Mouse (Mus musculus) midbrain, embryonic 15.5 days (tissue): Measurements from ENCODE around the gene Enox1. TPM values are rescaled to one million over a fixed set of nuclear protein-coding genes. Genes with fewer than 3 reads are reported as not detected.

Experiments
- ATAC-seq: fragments of 200-750 bp; cut with Nextera tagmentation; replicated peaks from 2 replicates; pipeline ENCODE4 v1.8.0; 2017; ENCODE audit warnings: moderate TSS enrichment
- H3K27ac ChIP-seq: fragments of 300-500 bp; sonication (generic); 2 replicates; pipeline ENCODE4 v1.5.1; 2015; ENCODE audit warnings: mild to moderate bottlenecking, inconsistent platforms
- H3K27me3 ChIP-seq: fragments of 300-500 bp; sonication (generic); replicated peaks from 2 replicates; pipeline ENCODE4 v1.6.1; 2015; ENCODE audit warnings: inconsistent platforms
- H3K36me3 ChIP-seq: fragments of 300-500 bp; sonication (generic); replicated peaks from 2 replicates; pipeline ENCODE4 v1.6.1; 2015; ENCODE audit warnings: inconsistent platforms
- H3K4me1 ChIP-seq: fragments of 300-500 bp; sonication (generic); 2 replicates; pipeline ENCODE4 v1.6.1; 2015; ENCODE audit warnings: inconsistent platforms
- H3K4me2 ChIP-seq: fragments of 300-500 bp; sonication (generic); 2 replicates; pipeline ENCODE4 v1.6.1; 2015; ENCODE audit warnings: inconsistent platforms, mild to moderate bottlenecking, moderate library complexity
- H3K4me3 ChIP-seq: fragments of 300-500 bp; sonication (generic); 2 replicates; pipeline ENCODE4 v1.5.1; 2015; ENCODE audit warnings: mild to moderate bottlenecking, inconsistent platforms
- H3K9ac ChIP-seq: fragments of 300-500 bp; sonication (generic); 2 replicates; pipeline ENCODE4 v1.6.1; 2015; ENCODE audit warnings: mild to moderate bottlenecking, inconsistent platforms
- H3K9me3 ChIP-seq: fragments of 300-500 bp; sonication (generic); 2 replicates; pipeline ENCODE4 v1.6.1; 2016; ENCODE audit warnings: inconsistent platforms
- WGBS: fragments of 180-500 bp; shearing (Covaris S2); methylation state at CpG from one replicate; pipeline ENCODE4 v1.1.7; 2015; ENCODE audit warnings: mixed read lengths; 5-methylcytosine and 5-hydroxymethylcytosine counted together
- polyA plus RNA-seq: library from polyadenylated mRNA; unstranded; fragments of >200 nt; fragmentation: Nextera tagmentation; extraction: Ambion mirVana; gene quantifications from 2 replicates; pipeline ENCODE4 v1.2.1, GENCODE M21; 2015

Enox1 gene
- polyA plus RNA-seq, 1 experiment from 2014 or later, result 47.6 TPM

DNA sequence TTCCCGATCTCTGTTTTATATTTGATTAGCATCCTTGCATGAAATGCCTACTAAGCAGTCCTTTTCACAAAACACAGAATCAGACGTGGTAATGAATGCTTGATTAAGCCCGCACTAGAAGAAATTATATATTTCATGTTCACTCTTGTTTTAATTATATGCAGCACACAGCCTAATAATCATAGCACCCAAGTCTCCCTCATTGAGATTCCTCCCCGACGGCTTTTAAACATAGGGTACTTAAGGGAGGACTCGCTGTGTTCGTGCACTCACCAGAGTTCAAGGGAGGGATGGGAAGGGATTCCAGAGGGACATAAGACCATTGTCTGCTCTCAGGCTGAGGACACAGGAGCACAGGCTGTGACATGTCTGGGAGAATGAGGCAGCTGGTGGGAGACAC, 512.9 kb downstream of the Enox1 start:
- H3K4me1 ChIP-seq, result peaks cover 20% of the 10 kb centered on the region

GRCm38 (mm10) chr14:77670945-77671344, 514.4 kb downstream of the Enox1 start:
- Histone ChIP-seq H3K9me3 (no peaks in the 10 kb centered on the region), H3K27ac (no peak overlapping the region), H3K9ac (no peak overlapping the region), H3K27me3 (no peaks in the 10 kb centered on the region), H3K4me3 (no peak overlapping the region), H3K4me2 (no peak overlapping the region), H3K4me1 (peaks cover 20% of the 10 kb centered on the region), H3K36me3 (no peaks in the 10 kb centered on the region)
- no peak for ATAC-seq
- 84% methylated on average over 5 of the region's 5 CpGs for WGBS

More for the DNA sequence above, 512.9 kb downstream of the Enox1 start:
- no peaks in the 10 kb centered on the region for H3K9me3 ChIP-seq
- no peaks in the 10 kb centered on the region for H3K27me3 ChIP-seq
- no peaks in the 10 kb centered on the region for H3K36me3 ChIP-seq
- 63% methylated on average over 7 of the region's 7 CpGs for WGBS
- no peak for ATAC-seq
- no peak overlapping the region for H3K9ac ChIP-seq
- H3K4me2 ChIP-seq, result no peak overlapping the region
- H3K27ac ChIP-seq, result no peak overlapping the region
- H3K4me3 ChIP-seq, result no peak overlapping the region

DNA sequence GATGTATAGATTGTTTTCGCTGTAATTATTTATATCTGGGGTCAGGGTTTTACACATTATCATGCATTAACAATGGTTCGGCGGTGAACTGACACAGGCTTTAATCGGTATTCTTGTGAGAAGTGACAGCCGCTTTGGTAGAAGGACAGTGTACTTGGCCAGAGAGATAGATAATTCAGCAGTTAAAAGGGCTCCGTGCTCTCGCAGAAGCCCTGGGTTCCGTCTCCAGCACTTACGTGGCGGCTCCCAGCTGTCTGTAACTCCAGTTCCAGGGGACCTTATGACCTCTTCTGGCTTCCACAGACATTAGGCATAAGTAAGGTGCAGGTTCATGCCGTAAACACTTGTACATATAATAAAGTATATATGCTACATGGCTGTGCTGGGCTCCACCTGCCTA, 515.4 kb downstream of the Enox1 start:
- no peaks in the 10 kb centered on the region for H3K36me3 ChIP-seq
- peaks cover 20% of the 10 kb centered on the region for H3K4me1 ChIP-seq
- no peak overlapping the region for H3K9ac ChIP-seq
- no peaks in the 10 kb centered on the region for H3K27me3 ChIP-seq
- no peak overlapping the region for H3K4me2 ChIP-seq
- H3K27ac ChIP-seq, result no peak overlapping the region
- no peak overlapping the region for H3K4me3 ChIP-seq
- no peak for ATAC-seq
- H3K9me3 ChIP-seq, result no peaks in the 10 kb centered on the region
- 72% methylated on average over 11 of the region's 11 CpGs for WGBS

DNA sequence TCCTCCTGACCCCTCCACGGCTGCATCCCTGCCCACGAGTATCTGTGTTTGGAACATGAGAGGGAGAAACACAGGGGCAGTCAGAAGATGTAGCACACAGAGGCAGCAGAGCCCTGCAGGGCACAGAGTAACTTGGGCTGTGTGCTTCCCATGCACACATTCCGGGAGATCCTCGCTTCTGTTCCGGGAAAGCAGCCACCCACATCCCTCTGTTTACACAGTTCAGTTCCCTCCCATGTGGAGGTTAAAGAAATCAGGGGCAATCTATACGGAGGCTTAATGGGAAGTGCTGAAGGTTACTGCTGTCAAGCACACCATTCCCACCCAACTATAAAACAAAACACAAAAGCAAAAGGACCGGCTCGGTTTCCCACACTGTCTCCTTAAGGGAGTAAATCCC, 516.6 kb downstream of the Enox1 start:
- Histone ChIP-seq H3K4me3 (no peak overlapping the region), H3K9me3 (no peaks in the 10 kb centered on the region), H3K36me3 (no peaks in the 10 kb centered on the region), H3K4me2 (no peak overlapping the region), H3K9ac (no peak overlapping the region), H3K4me1 (peaks cover 23% of the 10 kb centered on the region), H3K27ac (peak overlapping the region; percentile 53), H3K27me3 (no peaks in the 10 kb centered on the region)
- WGBS, result 34% methylated on average over 8 of the region's 8 CpGs
- ATAC-seq, result peak; percentile 28; the same call in 1 of the 2 replicates

GRCm38 (mm10) chr14:77677951-77678350, 521.4 kb downstream of the Enox1 start:
- ATAC-seq, result no peak
- no peaks in the 10 kb centered on the region for H3K9me3 ChIP-seq
- H3K4me3 ChIP-seq, result no peak overlapping the region
- no peaks in the 10 kb centered on the region for H3K27me3 ChIP-seq
- WGBS, result 51% methylated on average over 7 of the region's 7 CpGs
- no peak overlapping the region for H3K9ac ChIP-seq
- no peak overlapping the region for H3K4me2 ChIP-seq
- no peak overlapping the region for H3K27ac ChIP-seq
- peaks cover 13% of the 10 kb centered on the region for H3K4me1 ChIP-seq
- H3K36me3 ChIP-seq, result no peaks in the 10 kb centered on the region

- H3K27me3 ChIP-seq, result no peaks in the 10 kb centered on the region
- no peaks in the 10 kb centered on the region for H3K9me3 ChIP-seq
- no peak overlapping the region for H3K4me3 ChIP-seq
- H3K9ac ChIP-seq, result no peak overlapping the region
- H3K36me3 ChIP-seq, result no peaks in the 10 kb centered on the region
- ATAC-seq, result no peak
- no peak overlapping the region for H3K27ac ChIP-seq
- no peak overlapping the region for H3K4me2 ChIP-seq
- H3K4me1 ChIP-seq, result peaks cover 3% of the 10 kb centered on the region; the same call in 1 of the 2 replicates
- 74% methylated on average over 9 of the region's 9 CpGs for WGBS
Observed at GRCm38 (mm10) chr14:77679877-77680276, 523.3 kb downstream of the Enox1 start.

DNA sequence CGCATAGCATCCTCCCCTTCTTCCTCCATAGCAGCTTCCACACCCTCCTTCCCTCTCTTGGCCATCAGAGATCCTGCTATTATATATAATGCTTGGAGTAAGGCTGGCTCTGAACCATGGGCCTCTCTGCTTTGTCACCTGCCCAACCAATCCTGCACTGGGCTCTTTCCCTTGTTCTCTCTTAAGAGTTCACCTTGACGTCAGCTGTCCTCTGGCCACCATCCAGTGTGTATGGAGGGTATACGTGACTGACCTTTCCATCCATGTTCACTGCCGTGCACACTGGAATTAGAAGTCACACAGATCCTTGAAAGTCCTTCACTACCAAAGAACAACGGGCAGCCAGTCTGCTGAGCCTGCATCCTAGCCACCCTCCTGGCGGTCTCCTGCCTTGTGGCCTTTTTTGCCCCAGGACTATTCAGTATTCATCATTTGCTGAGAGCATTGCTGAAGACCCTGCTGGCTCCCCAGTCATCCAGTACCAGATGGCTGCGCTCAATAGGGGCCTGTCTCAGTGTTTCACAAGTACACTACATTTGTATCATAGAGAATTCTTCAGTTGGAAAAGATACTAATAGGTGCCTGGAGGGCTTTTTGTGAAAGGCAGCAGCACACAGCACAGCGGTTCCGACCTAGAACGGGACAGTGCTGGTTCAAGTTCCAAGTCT, 526.5 kb downstream of the Enox1 start:
- 88% methylated on average over 10 of the region's 10 CpGs for WGBS
- no peaks in the 10 kb centered on the region for H3K4me1 ChIP-seq
- ATAC-seq, result no peak

GRCm38 (mm10) chr14:77689816-77690215, 533.3 kb downstream of the Enox1 start:
- H3K4me3 ChIP-seq, result no peak overlapping the region
- H3K27ac ChIP-seq, result no peak overlapping the region
- no peaks in the 10 kb centered on the region for H3K4me1 ChIP-seq
- no peak overlapping the region for H3K4me2 ChIP-seq
- H3K27me3 ChIP-seq, result no peaks in the 10 kb centered on the region
- H3K9me3 ChIP-seq, result no peaks in the 10 kb centered on the region
- ATAC-seq, result no peak
- H3K36me3 ChIP-seq, result no peaks in the 10 kb centered on the region
- H3K9ac ChIP-seq, result no peak overlapping the region
- 94% methylated on average over 4 of the region's 4 CpGs for WGBS

More for the DNA sequence above, 526.5 kb downstream of the Enox1 start:
- no peaks in the 10 kb centered on the region for H3K9me3 ChIP-seq
- H3K36me3 ChIP-seq, result no peaks in the 10 kb centered on the region
- no peak overlapping the region for H3K9ac ChIP-seq
- H3K4me2 ChIP-seq, result no peak overlapping the region
- H3K4me3 ChIP-seq, result no peak overlapping the region
- no peak overlapping the region for H3K27ac ChIP-seq
- no peaks in the 10 kb centered on the region for H3K27me3 ChIP-seq

DNA sequence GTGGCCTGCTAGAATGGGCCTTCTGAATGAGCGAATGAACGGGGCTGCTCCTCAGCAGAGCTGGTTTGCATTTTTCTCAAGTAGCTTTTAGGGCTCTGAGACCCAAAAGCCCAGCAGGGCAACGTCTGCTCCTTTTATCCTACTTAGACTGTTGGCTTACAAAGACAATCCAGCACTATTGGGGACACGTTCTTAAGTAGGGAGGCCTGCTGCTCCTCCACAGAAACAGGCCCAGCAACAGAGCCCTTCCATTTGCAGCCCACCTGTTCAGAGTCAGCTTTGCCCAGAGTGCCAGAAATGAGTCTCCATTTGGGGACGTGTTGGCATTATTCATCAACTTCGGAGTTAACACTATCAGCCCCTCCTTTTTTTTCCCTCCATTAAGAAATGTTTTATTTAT, 548.4 kb downstream of the Enox1 start:
- Histone ChIP-seq H3K27me3 (no peaks in the 10 kb centered on the region), H3K4me3 (no peak overlapping the region), H3K9me3 (no peaks in the 10 kb centered on the region), H3K9ac (no peak overlapping the region), H3K4me1 (no peaks in the 10 kb centered on the region), H3K27ac (no peak overlapping the region), H3K36me3 (peaks cover 7% of the 10 kb centered on the region; the same call in 1 of the 2 replicates), H3K4me2 (no peak overlapping the region)
- WGBS, result 25% methylated on average over 6 of the region's 6 CpGs
- no peak for ATAC-seq

DNA sequence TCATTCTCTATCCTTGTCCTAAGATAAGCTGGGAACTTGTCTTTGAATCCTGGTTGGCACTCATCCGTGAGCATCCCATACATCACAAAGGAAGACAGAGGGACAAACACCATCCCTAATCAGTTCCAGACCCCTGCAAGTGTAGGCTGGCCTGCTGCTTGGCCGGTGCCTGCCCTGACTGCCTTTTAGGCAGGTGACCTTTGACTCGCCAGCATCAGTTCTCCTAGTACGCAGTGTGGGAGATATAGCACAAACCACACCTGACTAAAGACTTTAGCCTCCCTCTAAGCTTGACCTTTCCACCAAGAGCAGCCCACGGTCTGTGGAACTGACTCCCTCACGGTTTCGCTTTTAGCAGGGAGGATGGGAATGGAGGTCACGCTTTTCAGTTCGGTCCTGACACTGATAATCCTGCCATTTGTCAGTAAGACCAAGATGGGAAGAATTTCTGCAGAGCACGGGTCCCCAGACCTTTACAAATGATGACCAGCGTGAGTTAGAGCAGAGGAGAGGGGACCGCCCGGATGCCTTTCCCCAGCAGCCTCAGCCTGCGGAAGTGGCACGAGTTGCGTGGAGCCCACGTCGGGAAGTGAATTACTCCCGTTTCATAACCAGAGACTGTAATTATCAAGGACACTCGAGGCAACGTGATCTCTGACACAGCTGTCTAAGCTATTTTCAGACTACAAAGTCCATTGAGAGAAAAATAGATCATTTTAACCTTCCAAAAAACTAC, 550.1 kb downstream of the Enox1 start:
- Histone ChIP-seq H3K4me2 (no peak overlapping the region), H3K4me3 (no peak overlapping the region), H3K36me3 (peaks cover 5% of the 10 kb centered on the region; the same call in 1 of the 2 replicates), H3K9ac (no peak overlapping the region), H3K27ac (no peak overlapping the region), H3K9me3 (no peaks in the 10 kb centered on the region), H3K4me1 (no peaks in the 10 kb centered on the region), H3K27me3 (no peaks in the 10 kb centered on the region)
- WGBS, result 77% methylated on average over 21 of the region's 21 CpGs
- ATAC-seq, result no peak

DNA sequence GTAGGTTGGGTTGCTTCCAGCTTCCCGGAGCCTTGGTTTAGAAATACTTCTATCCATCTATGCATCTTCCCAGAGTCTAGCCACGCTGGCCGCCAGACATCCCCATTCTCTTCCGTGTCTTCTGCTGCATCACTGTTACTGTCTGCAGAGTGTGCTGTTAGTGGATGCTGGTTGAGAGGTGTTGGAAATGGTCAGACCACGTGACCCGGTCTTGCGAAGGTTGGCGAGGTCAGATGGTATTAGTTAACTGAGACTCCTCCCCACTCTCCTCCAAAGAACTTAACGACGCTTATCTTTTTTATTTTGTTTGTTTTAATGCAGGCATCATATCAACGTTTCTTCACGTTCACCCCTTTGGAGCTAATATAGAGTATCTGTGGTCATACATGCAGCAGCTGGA, 550.7 kb downstream of the Enox1 start:
- 86% methylated on average over 12 of the region's 12 CpGs for WGBS
- no peak overlapping the region for H3K9ac ChIP-seq
- no peak overlapping the region for H3K4me2 ChIP-seq
- no peaks in the 10 kb centered on the region for H3K4me1 ChIP-seq
- no peaks in the 10 kb centered on the region for H3K27me3 ChIP-seq
- H3K4me3 ChIP-seq, result no peak overlapping the region
- H3K27ac ChIP-seq, result no peak overlapping the region
- no peaks in the 10 kb centered on the region for H3K36me3 ChIP-seq
- no peaks in the 10 kb centered on the region for H3K9me3 ChIP-seq
- no peak for ATAC-seq

DNA sequence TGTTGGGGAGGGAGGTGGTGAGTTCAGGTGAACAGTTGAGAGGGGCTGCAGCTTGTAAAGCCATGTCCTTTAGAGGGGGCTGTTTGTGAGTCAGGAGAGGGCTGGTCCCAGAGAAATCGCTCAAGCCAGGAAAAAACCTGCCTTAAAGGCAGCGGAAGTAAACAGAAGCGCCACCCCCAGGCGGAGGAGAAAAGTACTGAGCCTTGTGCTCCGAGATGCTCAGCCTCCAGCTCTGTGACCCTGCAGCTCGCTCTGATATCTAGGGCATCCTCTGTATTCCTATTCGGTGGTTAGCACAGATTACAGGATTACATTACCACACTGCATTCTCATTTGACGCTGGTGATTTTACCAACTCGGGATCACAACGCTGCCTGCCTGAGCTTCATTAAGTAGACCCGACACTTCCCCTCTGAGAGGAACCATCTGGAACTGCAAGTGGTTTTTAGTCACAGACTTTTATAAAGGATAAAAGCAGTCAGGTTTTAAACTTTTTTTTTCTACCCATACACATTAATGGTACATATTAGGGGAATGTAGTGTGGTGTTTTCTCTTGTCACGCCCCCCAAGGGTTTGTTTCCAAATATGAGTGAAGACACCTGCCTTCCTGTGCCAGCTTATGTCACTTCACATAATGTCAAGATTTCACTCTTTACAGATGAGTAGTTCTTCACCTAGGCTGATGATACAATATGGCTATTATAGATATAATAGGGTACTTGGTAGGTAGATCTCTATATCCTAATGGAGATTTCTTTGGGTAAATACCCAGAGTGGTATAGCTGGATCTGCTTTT, 552.0 kb downstream of the Enox1 start:
- H3K9ac ChIP-seq, result no peak overlapping the region
- ATAC-seq, result no peak
- WGBS, result 45% methylated on average over 12 of the region's 12 CpGs
- no peaks in the 10 kb centered on the region for H3K36me3 ChIP-seq
- H3K4me1 ChIP-seq, result no peaks in the 10 kb centered on the region
- H3K4me2 ChIP-seq, result no peak overlapping the region
- H3K27me3 ChIP-seq, result no peaks in the 10 kb centered on the region
- no peak overlapping the region for H3K27ac ChIP-seq
- no peaks in the 10 kb centered on the region for H3K9me3 ChIP-seq
- H3K4me3 ChIP-seq, result no peak overlapping the region
